Mouse (Mus musculus): ENCODE results near the gene Nhsl2. TPM values are rescaled to one million over a fixed set of nuclear protein-coding genes. Genes with fewer than 3 reads are reported as not detected.

The Nhsl2 gene
- polyA plus RNA-seq, 1 experiment: 0.21 TPM

DNA sequence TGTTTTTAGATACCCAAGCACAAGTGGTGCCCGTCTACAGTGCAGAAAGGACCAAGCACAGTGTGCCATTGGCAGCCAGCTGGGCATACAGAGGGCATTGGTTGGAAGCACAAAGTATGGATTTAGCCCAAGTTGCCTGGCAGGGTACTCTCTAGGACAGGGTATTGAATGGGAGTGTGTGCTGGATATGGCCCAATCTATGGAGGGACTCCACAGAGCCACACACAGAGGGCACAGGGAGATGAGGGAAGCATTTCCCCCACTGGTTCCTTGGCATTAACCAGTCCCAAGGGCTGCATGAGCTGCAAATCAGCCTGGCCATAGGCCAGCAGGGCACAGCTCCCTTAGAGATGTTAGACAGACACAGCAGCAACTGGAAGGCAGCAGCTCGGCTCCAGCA, 79.9 kb downstream of the Nhsl2 start:
- no peaks in the 10 kb centered on the region for H3K9me3 ChIP-seq (replicated peaks; ENCODE audit: control insufficient read depth, insufficient read depth, low read length, poor library complexity, severe bottlenecking)
- no peak overlapping the region for H3K27ac ChIP-seq (ENCODE audit: insufficient read depth, low read length)
- no peak overlapping the region for H3K4me3 ChIP-seq (ENCODE audit: low read depth, low read length)
- H3K4me1 ChIP-seq (ENCODE audit: control insufficient read depth, insufficient read depth, low read length): no peaks in the 10 kb centered on the region
- no peaks in the 10 kb centered on the region for H3K27me3 ChIP-seq (ENCODE audit: control insufficient read depth, insufficient read depth, low read length, poor library complexity, severe bottlenecking)
- TF ChIP-seq POLR2A (IDR thresholded peaks at IDR 0.05; ENCODE audit: insufficient read depth, low read length): no peak
- no peak for TF ChIP-seq CTCF (IDR thresholded peaks at IDR 0.05; ENCODE audit: low read depth, low read length)
- no peak for TF ChIP-seq EP300 (IDR thresholded peaks at IDR 0.05; ENCODE audit: insufficient read depth, low read depth, low read length)
- no peaks in the 10 kb centered on the region for H3K36me3 ChIP-seq (ENCODE audit: control insufficient read depth, insufficient read depth, low read length, poor library complexity, severe bottlenecking)
- H3K9ac ChIP-seq (ENCODE audit: low read depth, poor library complexity, severe bottlenecking): no peak overlapping the region

DNA sequence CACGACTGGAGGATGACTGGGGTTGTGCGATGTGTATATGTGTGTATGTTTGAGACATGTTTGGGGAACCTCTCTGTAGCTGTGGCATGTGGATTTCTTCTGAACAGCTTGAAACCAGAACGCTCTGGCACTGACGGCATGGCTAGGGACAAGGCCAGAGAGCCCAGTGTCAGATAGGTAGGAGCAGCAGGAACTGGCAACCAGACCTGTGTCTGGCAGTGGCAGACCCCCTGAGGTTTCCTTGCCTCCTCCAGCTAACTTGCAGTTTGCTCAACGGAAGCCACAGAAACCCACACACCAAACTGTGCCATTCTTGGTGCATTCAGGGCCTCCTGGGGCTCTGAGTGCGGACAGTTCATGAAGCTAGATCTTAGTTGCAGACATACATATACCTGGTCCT, 81.1 kb downstream of the Nhsl2 start:
- Histone ChIP-seq H3K36me3 (ENCODE audit: control insufficient read depth, insufficient read depth, low read length, poor library complexity, severe bottlenecking) (no peaks in the 10 kb centered on the region), H3K9me3 (replicated peaks; ENCODE audit: control insufficient read depth, insufficient read depth, low read length, poor library complexity, severe bottlenecking) (no peaks in the 10 kb centered on the region), H3K9ac (ENCODE audit: low read depth, poor library complexity, severe bottlenecking) (no peak overlapping the region), H3K27ac (ENCODE audit: insufficient read depth, low read length) (no peak overlapping the region), H3K4me1 (ENCODE audit: control insufficient read depth, insufficient read depth, low read length) (peaks cover 2% of the 10 kb centered on the region), H3K27me3 (ENCODE audit: control insufficient read depth, insufficient read depth, low read length, poor library complexity, severe bottlenecking) (no peaks in the 10 kb centered on the region), H3K4me3 (ENCODE audit: low read depth, low read length) (no peak overlapping the region)
- TF ChIP-seq EP300 (IDR thresholded peaks at IDR 0.05; ENCODE audit: insufficient read depth, low read depth, low read length) (no peak), POLR2A (IDR thresholded peaks at IDR 0.05; ENCODE audit: insufficient read depth, low read length) (no peak), CTCF (IDR thresholded peaks at IDR 0.05; ENCODE audit: low read depth, low read length) (no peak)

DNA sequence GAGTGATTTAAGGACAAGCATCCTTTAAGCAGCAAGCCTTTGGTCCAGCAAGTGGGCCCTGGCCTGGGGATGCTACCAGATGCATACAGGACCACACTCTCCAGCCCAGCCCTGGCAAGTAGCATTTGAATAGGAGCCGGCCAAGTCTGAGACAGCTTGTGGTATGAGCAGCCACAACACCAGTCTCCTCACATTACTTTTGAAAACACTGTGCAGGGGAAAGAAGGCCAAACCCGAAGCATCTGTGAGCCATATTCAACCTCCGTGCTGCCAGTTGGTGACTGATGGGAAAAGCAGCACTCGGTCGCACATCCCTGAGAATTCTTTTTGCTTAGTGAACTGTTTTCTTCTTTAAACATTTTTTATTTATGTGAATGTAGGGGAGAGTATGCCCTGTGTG, 81.8 kb downstream of the Nhsl2 start:
- no peaks in the 10 kb centered on the region for H3K9me3 ChIP-seq (replicated peaks; ENCODE audit: control insufficient read depth, insufficient read depth, low read length, poor library complexity, severe bottlenecking)
- no peak overlapping the region for H3K9ac ChIP-seq (ENCODE audit: low read depth, poor library complexity, severe bottlenecking)
- H3K27ac ChIP-seq (ENCODE audit: insufficient read depth, low read length): no peak overlapping the region
- H3K36me3 ChIP-seq (ENCODE audit: control insufficient read depth, insufficient read depth, low read length, poor library complexity, severe bottlenecking): no peaks in the 10 kb centered on the region
- H3K4me3 ChIP-seq (ENCODE audit: low read depth, low read length): no peak overlapping the region
- peaks cover 3% of the 10 kb centered on the region for H3K4me1 ChIP-seq (ENCODE audit: control insufficient read depth, insufficient read depth, low read length)
- TF ChIP-seq POLR2A (IDR thresholded peaks at IDR 0.05; ENCODE audit: insufficient read depth, low read length) (no peak), EP300 (IDR thresholded peaks at IDR 0.05; ENCODE audit: insufficient read depth, low read depth, low read length) (no peak), CTCF (IDR thresholded peaks at IDR 0.05; ENCODE audit: low read depth, low read length) (no peak)
- no peaks in the 10 kb centered on the region for H3K27me3 ChIP-seq (ENCODE audit: control insufficient read depth, insufficient read depth, low read length, poor library complexity, severe bottlenecking)

DNA sequence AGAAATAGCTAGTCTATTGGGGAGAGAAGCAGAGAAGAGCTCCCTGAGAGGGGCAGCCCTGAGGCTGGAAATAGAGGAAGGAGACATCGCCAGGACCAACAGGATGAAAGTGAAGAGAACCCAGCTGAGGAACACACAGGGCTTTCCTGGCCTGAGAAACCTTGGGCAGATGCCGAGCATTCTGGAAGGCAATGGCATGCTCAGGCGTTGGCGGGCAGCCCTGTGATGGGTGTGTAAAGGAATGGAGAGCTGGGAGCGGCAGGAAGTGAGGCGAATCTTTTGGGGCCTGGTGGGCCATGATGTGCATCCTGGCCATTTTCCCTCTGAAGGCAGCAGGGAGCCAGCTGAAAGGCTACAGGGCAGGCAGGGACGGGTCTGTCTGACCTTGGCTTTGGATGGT, 83.1 kb downstream of the Nhsl2 start:
- H3K36me3 ChIP-seq (ENCODE audit: control insufficient read depth, insufficient read depth, low read length, poor library complexity, severe bottlenecking): no peaks in the 10 kb centered on the region
- H3K4me1 ChIP-seq (ENCODE audit: control insufficient read depth, insufficient read depth, low read length): peaks cover 5% of the 10 kb centered on the region
- no peak overlapping the region for H3K27ac ChIP-seq (ENCODE audit: insufficient read depth, low read length)
- no peaks in the 10 kb centered on the region for H3K27me3 ChIP-seq (ENCODE audit: control insufficient read depth, insufficient read depth, low read length, poor library complexity, severe bottlenecking)
- TF ChIP-seq CTCF (IDR thresholded peaks at IDR 0.05; ENCODE audit: low read depth, low read length) (no peak), EP300 (IDR thresholded peaks at IDR 0.05; ENCODE audit: insufficient read depth, low read depth, low read length) (no peak), POLR2A (IDR thresholded peaks at IDR 0.05; ENCODE audit: insufficient read depth, low read length) (no peak)
- no peak overlapping the region for H3K4me3 ChIP-seq (ENCODE audit: low read depth, low read length)
- H3K9ac ChIP-seq (ENCODE audit: low read depth, poor library complexity, severe bottlenecking): no peak overlapping the region
- H3K9me3 ChIP-seq (replicated peaks; ENCODE audit: control insufficient read depth, insufficient read depth, low read length, poor library complexity, severe bottlenecking): no peaks in the 10 kb centered on the region

DNA sequence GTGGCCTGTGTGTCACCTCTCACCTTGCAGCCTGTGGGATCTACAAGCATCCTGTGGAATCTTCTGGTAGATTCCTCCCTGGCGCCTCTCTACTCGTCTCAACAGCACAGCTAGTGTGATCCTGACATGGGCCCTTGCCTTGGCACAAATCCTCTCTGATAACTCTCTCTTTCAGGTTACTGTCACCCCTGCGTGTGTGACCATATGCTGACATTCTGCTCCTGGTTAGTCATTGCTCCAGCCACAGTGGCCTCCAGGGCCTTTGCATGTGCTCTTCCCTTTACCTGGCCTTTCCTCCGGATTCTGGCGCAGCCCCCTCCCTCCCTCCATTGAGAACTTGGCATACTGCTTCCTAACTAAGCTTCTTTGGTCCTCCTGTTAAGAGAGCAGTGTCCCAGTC, 84.2 kb downstream of the Nhsl2 start:
- H3K9me3 ChIP-seq (replicated peaks; ENCODE audit: control insufficient read depth, insufficient read depth, low read length, poor library complexity, severe bottlenecking): no peaks in the 10 kb centered on the region
- TF ChIP-seq EP300 (IDR thresholded peaks at IDR 0.05; ENCODE audit: insufficient read depth, low read depth, low read length): no peak
- TF ChIP-seq CTCF (IDR thresholded peaks at IDR 0.05; ENCODE audit: low read depth, low read length): no peak
- no peak for TF ChIP-seq POLR2A (IDR thresholded peaks at IDR 0.05; ENCODE audit: insufficient read depth, low read length)
- H3K27ac ChIP-seq (ENCODE audit: insufficient read depth, low read length): no peak overlapping the region
- no peaks in the 10 kb centered on the region for H3K36me3 ChIP-seq (ENCODE audit: control insufficient read depth, insufficient read depth, low read length, poor library complexity, severe bottlenecking)
- H3K4me3 ChIP-seq (ENCODE audit: low read depth, low read length): no peak overlapping the region
- no peak overlapping the region for H3K9ac ChIP-seq (ENCODE audit: low read depth, poor library complexity, severe bottlenecking)
- H3K4me1 ChIP-seq (ENCODE audit: control insufficient read depth, insufficient read depth, low read length): peaks cover 5% of the 10 kb centered on the region
- H3K27me3 ChIP-seq (ENCODE audit: control insufficient read depth, insufficient read depth, low read length, poor library complexity, severe bottlenecking): no peaks in the 10 kb centered on the region

DNA sequence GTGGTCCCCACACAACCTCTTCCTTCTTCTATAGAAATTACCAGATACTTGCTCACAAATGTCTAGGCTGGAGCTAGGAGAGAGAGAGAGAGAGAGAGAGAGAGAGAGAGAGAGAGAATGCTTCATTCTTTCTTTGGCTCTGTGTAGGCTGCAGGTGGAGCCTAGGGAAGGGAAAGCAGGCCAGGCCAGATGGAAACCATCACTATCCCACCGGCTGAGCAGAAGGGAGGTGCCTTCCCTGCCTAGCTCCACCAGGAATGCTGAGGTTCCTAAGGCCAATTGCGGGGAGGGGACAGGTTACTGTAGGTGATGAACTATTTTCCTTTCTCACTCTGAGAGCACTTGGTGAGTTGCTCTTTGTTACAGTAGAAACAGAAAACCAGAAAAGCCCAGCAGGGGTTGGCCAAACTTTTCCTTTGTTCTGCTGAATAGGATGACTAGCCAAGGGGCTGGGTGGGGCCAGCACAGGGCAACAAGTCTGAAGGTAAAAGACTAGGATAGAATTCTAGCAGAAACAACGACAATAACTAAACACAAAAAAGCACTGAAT, 86.2 kb downstream of the Nhsl2 start:
- Histone ChIP-seq H3K27ac (ENCODE audit: insufficient read depth, low read length) (peak overlapping the region; percentile 61), H3K9me3 (replicated peaks; ENCODE audit: control insufficient read depth, insufficient read depth, low read length, poor library complexity, severe bottlenecking) (no peaks in the 10 kb centered on the region), H3K27me3 (ENCODE audit: control insufficient read depth, insufficient read depth, low read length, poor library complexity, severe bottlenecking) (no peaks in the 10 kb centered on the region), H3K4me1 (ENCODE audit: control insufficient read depth, insufficient read depth, low read length) (peaks cover 5% of the 10 kb centered on the region), H3K9ac (ENCODE audit: low read depth, poor library complexity, severe bottlenecking) (no peak overlapping the region), H3K36me3 (ENCODE audit: control insufficient read depth, insufficient read depth, low read length, poor library complexity, severe bottlenecking) (no peaks in the 10 kb centered on the region), H3K4me3 (ENCODE audit: low read depth, low read length) (no peak overlapping the region)
- TF ChIP-seq CTCF (IDR thresholded peaks at IDR 0.05; ENCODE audit: low read depth, low read length) (no peak), POLR2A (IDR thresholded peaks at IDR 0.05; ENCODE audit: insufficient read depth, low read length) (no peak), EP300 (IDR thresholded peaks at IDR 0.05; ENCODE audit: insufficient read depth, low read depth, low read length) (no peak)
